Mouse (Mus musculus): ENCODE results near the gene Serpina3m. TPM values are rescaled to one million over a fixed set of nuclear protein-coding genes. Genes with fewer than 3 reads are reported as not detected.
"Not testable (repeated sequence)": the region's sequence is repeated elsewhere in the genome, so short reads cannot be mapped to it uniquely, and the experiment has no call there.

The Serpina3m gene
- polyA plus RNA-seq, 1 experiment from 2014 or later, result 0.14 TPM

GRCm38 (mm10) chr12:104338705-104339104, 419 bp downstream of the Serpina3m start:
- Histone ChIP-seq H3K4me3 (ENCODE audit: low read depth, low read length) (no peak overlapping the region), H3K9ac (ENCODE audit: low read depth, low read length) (no peak overlapping the region), H3K27me3 (ENCODE audit: control insufficient read depth, insufficient read depth, low read depth, low read length) (no peaks in the 10 kb centered on the region), H3K27ac (ENCODE audit: low read length) (no peak overlapping the region), H3K4me1 (ENCODE audit: control insufficient read depth, low read depth, low read length) (no peaks in the 10 kb centered on the region), H3K9me3 (replicated peaks; ENCODE audit: control insufficient read depth, low read length) (no peaks in the 10 kb centered on the region), H3K4me2 (ENCODE audit: low read depth, low read length) (no peak overlapping the region), H3K36me3 (ENCODE audit: control insufficient read depth, insufficient read depth) (no peaks in the 10 kb centered on the region)
- no peak for ATAC-seq (ENCODE audit: low read depth)
- WGBS (ENCODE audit: insufficient replicate concordance), result 65% methylated on average over 3 of the region's 3 CpGs

- not testable (repeated sequence) for H3K36me3 ChIP-seq (ENCODE audit: control insufficient read depth, insufficient read depth); H3K4me1 ChIP-seq (ENCODE audit: control insufficient read depth, low read depth, low read length); ATAC-seq (ENCODE audit: low read depth); H3K27me3 ChIP-seq (ENCODE audit: control insufficient read depth, insufficient read depth, low read depth, low read length); H3K9ac ChIP-seq (ENCODE audit: low read depth, low read length); H3K27ac ChIP-seq (ENCODE audit: low read length); H3K9me3 ChIP-seq (replicated peaks; ENCODE audit: control insufficient read depth, low read length); H3K4me3 ChIP-seq (ENCODE audit: low read depth, low read length); H3K4me2 ChIP-seq (ENCODE audit: low read depth, low read length)
Measured at GRCm38 (mm10) chr12:104342489-104342888, 4.2 kb downstream of the Serpina3m start.

GRCm38 (mm10) chr12:104345181-104345580, 6.9 kb downstream of the Serpina3m start:
- H3K27me3 ChIP-seq (ENCODE audit: control insufficient read depth, insufficient read depth, low read depth, low read length), result no peaks in the 10 kb centered on the region

GRCm38 (mm10) chr12:104345707-104346106, 7.4 kb downstream of the Serpina3m start:
- H3K4me3 ChIP-seq (ENCODE audit: low read depth, low read length), result no peak overlapping the region
- no peak overlapping the region for H3K27ac ChIP-seq (ENCODE audit: low read length)
- H3K9me3 ChIP-seq (replicated peaks; ENCODE audit: control insufficient read depth, low read length), result no peaks in the 10 kb centered on the region
- no peaks in the 10 kb centered on the region for H3K4me1 ChIP-seq (ENCODE audit: control insufficient read depth, low read depth, low read length)
- no peaks in the 10 kb centered on the region for H3K36me3 ChIP-seq (ENCODE audit: control insufficient read depth, insufficient read depth)
- no peak overlapping the region for H3K4me2 ChIP-seq (ENCODE audit: low read depth, low read length)
- ATAC-seq (ENCODE audit: low read depth), result no peak
- H3K9ac ChIP-seq (ENCODE audit: low read depth, low read length), result no peak overlapping the region
- H3K27me3 ChIP-seq (ENCODE audit: control insufficient read depth, insufficient read depth, low read depth, low read length), result no peaks in the 10 kb centered on the region

More at GRCm38 (mm10) chr12:104345181-104345580, 6.9 kb downstream of the Serpina3m start:
- no peaks in the 10 kb centered on the region for H3K36me3 ChIP-seq (ENCODE audit: control insufficient read depth, insufficient read depth)
- ATAC-seq (ENCODE audit: low read depth), result no peak
- H3K9me3 ChIP-seq (replicated peaks; ENCODE audit: control insufficient read depth, low read length), result no peaks in the 10 kb centered on the region
- no peak overlapping the region for H3K4me3 ChIP-seq (ENCODE audit: low read depth, low read length)
- no peaks in the 10 kb centered on the region for H3K4me1 ChIP-seq (ENCODE audit: control insufficient read depth, low read depth, low read length)
- WGBS (ENCODE audit: insufficient replicate concordance), result 61% methylated on average over 2 of the region's 2 CpGs
- H3K27ac ChIP-seq (ENCODE audit: low read length), result no peak overlapping the region
- H3K9ac ChIP-seq (ENCODE audit: low read depth, low read length), result no peak overlapping the region
- H3K4me2 ChIP-seq (ENCODE audit: low read depth, low read length), result no peak overlapping the region

GRCm38 (mm10) chr12:104347091-104347490, 8.8 kb downstream of the Serpina3m start:
- H3K4me3 ChIP-seq (ENCODE audit: low read depth, low read length), result no peak overlapping the region
- H3K9me3 ChIP-seq (replicated peaks; ENCODE audit: control insufficient read depth, low read length), result no peaks in the 10 kb centered on the region
- H3K36me3 ChIP-seq (ENCODE audit: control insufficient read depth, insufficient read depth), result no peaks in the 10 kb centered on the region
- WGBS (ENCODE audit: insufficient replicate concordance), result 48% methylated on average over 2 of the region's 2 CpGs
- ATAC-seq (ENCODE audit: low read depth), result no peak
- H3K27ac ChIP-seq (ENCODE audit: low read length), result no peak overlapping the region
- no peaks in the 10 kb centered on the region for H3K4me1 ChIP-seq (ENCODE audit: control insufficient read depth, low read depth, low read length)
- no peak overlapping the region for H3K9ac ChIP-seq (ENCODE audit: low read depth, low read length)
- no peak overlapping the region for H3K4me2 ChIP-seq (ENCODE audit: low read depth, low read length)
- H3K27me3 ChIP-seq (ENCODE audit: control insufficient read depth, insufficient read depth, low read depth, low read length), result no peaks in the 10 kb centered on the region

- WGBS (ENCODE audit: insufficient replicate concordance), result 19% methylated on average over 3 of the region's 3 CpGs
- not testable (repeated sequence) for H3K36me3 ChIP-seq (ENCODE audit: control insufficient read depth, insufficient read depth); H3K4me2 ChIP-seq (ENCODE audit: low read depth, low read length); H3K9ac ChIP-seq (ENCODE audit: low read depth, low read length); H3K27me3 ChIP-seq (ENCODE audit: control insufficient read depth, insufficient read depth, low read depth, low read length); ATAC-seq (ENCODE audit: low read depth); H3K4me3 ChIP-seq (ENCODE audit: low read depth, low read length); H3K4me1 ChIP-seq (ENCODE audit: control insufficient read depth, low read depth, low read length); H3K27ac ChIP-seq (ENCODE audit: low read length); H3K9me3 ChIP-seq (replicated peaks; ENCODE audit: control insufficient read depth, low read length)
Measured at GRCm38 (mm10) chr12:104351812-104352211, 13.5 kb downstream of the Serpina3m start.

- Histone ChIP-seq H3K9me3 (replicated peaks; ENCODE audit: control insufficient read depth, low read length) (no peaks in the 10 kb centered on the region), H3K4me2 (ENCODE audit: low read depth, low read length) (no peak overlapping the region), H3K27ac (ENCODE audit: low read length) (no peak overlapping the region), H3K27me3 (ENCODE audit: control insufficient read depth, insufficient read depth, low read depth, low read length) (no peaks in the 10 kb centered on the region), H3K36me3 (ENCODE audit: control insufficient read depth, insufficient read depth) (no peaks in the 10 kb centered on the region), H3K4me3 (ENCODE audit: low read depth, low read length) (no peak overlapping the region), H3K9ac (ENCODE audit: low read depth, low read length) (no peak overlapping the region), H3K4me1 (ENCODE audit: control insufficient read depth, low read depth, low read length) (no peaks in the 10 kb centered on the region)
- no peak for ATAC-seq (ENCODE audit: low read depth)
- 33% methylated on average over 3 of the region's 3 CpGs for WGBS (ENCODE audit: insufficient replicate concordance)
Measured at GRCm38 (mm10) chr12:104356006-104356405, 17.7 kb downstream of the Serpina3m start.

- no peak overlapping the region for H3K27ac ChIP-seq (ENCODE audit: low read length)
- no peak for ATAC-seq (ENCODE audit: low read depth)
- H3K36me3 ChIP-seq (ENCODE audit: control insufficient read depth, insufficient read depth), result no peaks in the 10 kb centered on the region
- WGBS (ENCODE audit: insufficient replicate concordance), result 62% methylated on average over 3 of the region's 3 CpGs
- H3K4me3 ChIP-seq (ENCODE audit: low read depth, low read length), result no peak overlapping the region
- H3K4me1 ChIP-seq (ENCODE audit: control insufficient read depth, low read depth, low read length), result no peaks in the 10 kb centered on the region
- H3K9me3 ChIP-seq (replicated peaks; ENCODE audit: control insufficient read depth, low read length), result no peaks in the 10 kb centered on the region
- no peaks in the 10 kb centered on the region for H3K27me3 ChIP-seq (ENCODE audit: control insufficient read depth, insufficient read depth, low read depth, low read length)
- H3K4me2 ChIP-seq (ENCODE audit: low read depth, low read length), result no peak overlapping the region
- H3K9ac ChIP-seq (ENCODE audit: low read depth, low read length), result no peak overlapping the region
Measured at GRCm38 (mm10) chr12:104369986-104370385, 31.7 kb downstream of the Serpina3m start.

- not testable (repeated sequence) for H3K4me2 ChIP-seq (ENCODE audit: low read depth, low read length); H3K27me3 ChIP-seq (ENCODE audit: control insufficient read depth, insufficient read depth, low read depth, low read length); H3K4me3 ChIP-seq (ENCODE audit: low read depth, low read length); H3K9ac ChIP-seq (ENCODE audit: low read depth, low read length); H3K27ac ChIP-seq (ENCODE audit: low read length); H3K9me3 ChIP-seq (replicated peaks; ENCODE audit: control insufficient read depth, low read length); ATAC-seq (ENCODE audit: low read depth); H3K36me3 ChIP-seq (ENCODE audit: control insufficient read depth, insufficient read depth); H3K4me1 ChIP-seq (ENCODE audit: control insufficient read depth, low read depth, low read length)
- WGBS (ENCODE audit: insufficient replicate concordance), result 61% methylated on average over 5 of the region's 5 CpGs
Measured at GRCm38 (mm10) chr12:104377179-104377578, 38.9 kb downstream of the Serpina3m start.

- not testable (repeated sequence) for H3K9me3 ChIP-seq (replicated peaks; ENCODE audit: control insufficient read depth, low read length); H3K27me3 ChIP-seq (ENCODE audit: control insufficient read depth, insufficient read depth, low read depth, low read length); H3K27ac ChIP-seq (ENCODE audit: low read length); H3K36me3 ChIP-seq (ENCODE audit: control insufficient read depth, insufficient read depth); H3K4me2 ChIP-seq (ENCODE audit: low read depth, low read length); ATAC-seq (ENCODE audit: low read depth); H3K9ac ChIP-seq (ENCODE audit: low read depth, low read length); H3K4me3 ChIP-seq (ENCODE audit: low read depth, low read length); H3K4me1 ChIP-seq (ENCODE audit: control insufficient read depth, low read depth, low read length)
- WGBS (ENCODE audit: insufficient replicate concordance), result 54% methylated on average over 2 of the region's 2 CpGs
Measured at GRCm38 (mm10) chr12:104378351-104378750, 40.1 kb downstream of the Serpina3m start.
